Mouse (Mus musculus) liver, embryonic 14.5 days (tissue): ENCODE measurements at regions not wholly inside any gene's neighbourhood (a gene's known extent, or its start where the extent isn't known, plus 50 kb on each side); places are given as distances from the start of the nearest gene placed in this dataset.

ENCODE experiments used
- ATAC-seq: fragments of 200-750 bp; cut with Nextera tagmentation; 2 replicates; pipeline ENCODE4 v1.8.0; 2017; ENCODE audit warnings: moderate number of reproducible peaks, mild to moderate bottlenecking, moderate library complexity; ENCODE audit not compliant: insufficient read depth
- DNase-seq, 3 experiments: peaks; one replicate each; pipeline ENCODE4 v3.0.0-alpha.2; 2012 to 2013; ENCODE audit warnings: low read depth in 3 of 3, low spot score in 3 of 3
- H3K27ac ChIP-seq: fragments of 300-500 bp; sonication (generic); 2 replicates; pipeline ENCODE4 v1.5.1; 2014; ENCODE audit warnings: moderate library complexity, mild to moderate bottlenecking, control low read depth, inconsistent platforms
- H3K27me3 ChIP-seq: fragments of 300-500 bp; sonication (generic); 2 replicates; pipeline ENCODE4 v1.6.1; 2014; ENCODE audit warnings: mild to moderate bottlenecking, low read length, moderate library complexity; ENCODE audit not compliant: control insufficient read depth, insufficient read depth
- H3K36me3 ChIP-seq: fragments of 300-500 bp; sonication (generic); replicated peaks from 2 replicates; pipeline ENCODE4 v1.6.1; 2014; ENCODE audit warnings: low read depth; ENCODE audit not compliant: control insufficient read depth, insufficient read depth
- H3K4me1 ChIP-seq, 2 experiments: fragments of 200-500 bp in 1 of 2; fragments of 300-500 bp in 1 of 2; sonication (generic) in 1 of 2; replicated peaks; 2 replicates each; pipeline ENCODE4 v1.6.1; 2012 to 2014; ENCODE audit warnings: antibody characterized with exemption in 1 of 2, inconsistent platforms in 1 of 2, low read length in 1 of 2; ENCODE audit not compliant: control insufficient read depth in 2 of 2, insufficient read depth in 2 of 2
- H3K4me2 ChIP-seq: fragments of 300-500 bp; sonication (generic); 2 replicates; pipeline ENCODE4 v1.6.1; 2014; ENCODE audit warnings: low read depth, mild to moderate bottlenecking, control low read depth, moderate library complexity
- H3K4me3 ChIP-seq, 2 experiments: fragments of 200-500 bp in 1 of 2; fragments of 300-500 bp in 1 of 2; sonication (generic) in 1 of 2; 2 replicates each; pipeline ENCODE4 v1.5.1; 2012 to 2014; ENCODE audit warnings: low read depth in 2 of 2, low read length in 2 of 2, mild to moderate bottlenecking in 2 of 2, control low read depth in 1 of 2, inconsistent platforms in 1 of 2, moderate library complexity in 1 of 2; ENCODE audit not compliant: insufficient read depth in 1 of 2
- H3K9ac ChIP-seq: fragments of 300-500 bp; sonication (generic); replicated peaks from 2 replicates; pipeline ENCODE4 v1.6.1; 2014; ENCODE audit warnings: mild to moderate bottlenecking, control low read depth, moderate library complexity
- H3K9me3 ChIP-seq: fragments of 300-500 bp; sonication (generic); 2 replicates; pipeline ENCODE4 v1.6.1; 2016; ENCODE audit warnings: low read length, mixed read lengths; ENCODE audit not compliant: control insufficient read depth
- CTCF ChIP-seq: IDR thresholded peaks from 2 replicates; pipeline ENCODE4 v1.5.1; 2016; ENCODE audit warnings: antibody characterized with exemption, low read depth, control low read depth
- EP300 ChIP-seq: IDR thresholded peaks from 2 replicates; pipeline ENCODE4 v1.6.1; 2016; ENCODE audit warnings: antibody characterized with exemption, low read depth
- WGBS: fragments of 180-500 bp; shearing (Covaris S2); extraction: QIAGEN DNeasy Blood & Tissue Kit; methylation state at CpG from one replicate; pipeline ENCODE4 v1.1.7; 2014; ENCODE audit not compliant: insufficient replicate concordance; 5-methylcytosine and 5-hydroxymethylcytosine counted together

DNA sequence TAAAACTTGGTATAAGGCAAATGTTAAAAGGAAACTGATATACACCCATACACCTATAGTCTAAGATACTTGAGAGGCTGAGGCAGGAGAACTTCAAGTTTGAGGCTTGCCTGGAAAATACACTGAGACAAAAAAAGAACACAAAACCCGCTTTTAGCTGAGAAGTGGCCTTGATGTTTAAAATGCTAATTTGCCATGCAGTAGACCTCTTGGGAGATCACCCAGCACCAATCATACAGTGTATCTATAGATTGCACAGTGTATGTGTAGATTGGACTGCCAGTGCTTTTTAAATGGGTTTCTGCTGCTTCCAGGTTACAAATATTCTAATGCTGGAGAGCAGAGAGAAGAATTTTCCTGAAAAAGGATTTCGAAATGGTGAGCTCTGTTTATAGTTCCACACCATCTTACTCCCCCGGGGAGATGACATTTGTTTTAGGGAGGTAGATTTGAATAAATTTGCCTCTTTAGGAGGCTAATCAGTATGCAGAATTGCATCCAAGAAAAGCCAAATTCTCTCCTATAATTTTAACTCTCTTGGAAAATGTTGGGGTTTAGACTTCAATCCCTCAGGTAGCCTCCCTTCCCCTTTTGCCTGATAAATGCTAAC is 194.0 kb downstream of the Otol1 start:
- DNase-seq, result no peak
- TF ChIP-seq EP300 (no peak), CTCF (no peak)

GRCm38 (mm10) chr3:70215195-70215594 is 207.8 kb downstream of the Otol1 start:
- Histone ChIP-seq H3K27me3 (no peaks in the 10 kb centered on the region), H3K27ac (no peak overlapping the region), H3K4me1 (no peaks in the 10 kb centered on the region), H3K4me2 (no peak overlapping the region), H3K9ac (no peak overlapping the region), H3K36me3 (no peaks in the 10 kb centered on the region), H3K9me3 (no peaks in the 10 kb centered on the region), H3K4me3 (no peak overlapping the region)
- no peak for ATAC-seq
- TF ChIP-seq EP300 (no peak), CTCF (no peak)
- 67% methylated on average over 3 of the region's 3 CpGs for WGBS
- DNase-seq, result no peak

More for the DNA sequence above, 194.0 kb downstream of the Otol1 start:
- Histone ChIP-seq H3K9ac (no peak overlapping the region), H3K4me1 (no peaks in the 10 kb centered on the region), H3K4me3 (no peak overlapping the region), H3K27me3 (no peaks in the 10 kb centered on the region), H3K36me3 (no peaks in the 10 kb centered on the region), H3K9me3 (no peaks in the 10 kb centered on the region), H3K27ac (no peak overlapping the region), H3K4me2 (no peak overlapping the region)
- 55% methylated on average over 3 of the region's 3 CpGs for WGBS
- no peak for ATAC-seq

DNA sequence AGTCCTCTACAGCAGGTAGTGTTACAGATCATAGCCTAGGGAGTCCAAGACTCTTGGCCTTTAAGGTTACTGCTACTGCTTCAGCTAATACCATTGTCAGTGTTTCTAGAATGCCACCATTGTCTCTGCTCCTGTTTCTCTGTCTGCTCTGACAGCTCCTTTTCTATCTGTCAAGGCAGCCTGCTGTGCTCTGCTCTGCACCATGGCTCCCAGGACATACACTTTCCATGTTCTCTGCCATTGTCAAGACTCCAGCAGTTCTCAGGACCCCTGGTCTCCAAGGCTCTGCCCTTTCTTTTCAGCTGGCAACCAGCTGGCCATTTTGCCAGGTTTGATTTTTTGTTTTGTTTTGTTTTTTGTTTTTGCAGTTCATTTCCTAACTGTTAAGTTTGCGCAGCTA is 208.7 kb downstream of the Otol1 start:
- no peak for DNase-seq
- ATAC-seq, result no peak
- Histone ChIP-seq H3K9me3 (no peaks in the 10 kb centered on the region), H3K36me3 (no peaks in the 10 kb centered on the region), H3K4me2 (no peak overlapping the region), H3K27me3 (no peaks in the 10 kb centered on the region), H3K4me1 (no peaks in the 10 kb centered on the region), H3K27ac (no peak overlapping the region), H3K9ac (no peak overlapping the region), H3K4me3 (no peak overlapping the region)
- TF ChIP-seq EP300, result no peak
- no peak for TF ChIP-seq CTCF
- WGBS, result 70% methylated on average over 1 of the region's 1 CpGs

DNA sequence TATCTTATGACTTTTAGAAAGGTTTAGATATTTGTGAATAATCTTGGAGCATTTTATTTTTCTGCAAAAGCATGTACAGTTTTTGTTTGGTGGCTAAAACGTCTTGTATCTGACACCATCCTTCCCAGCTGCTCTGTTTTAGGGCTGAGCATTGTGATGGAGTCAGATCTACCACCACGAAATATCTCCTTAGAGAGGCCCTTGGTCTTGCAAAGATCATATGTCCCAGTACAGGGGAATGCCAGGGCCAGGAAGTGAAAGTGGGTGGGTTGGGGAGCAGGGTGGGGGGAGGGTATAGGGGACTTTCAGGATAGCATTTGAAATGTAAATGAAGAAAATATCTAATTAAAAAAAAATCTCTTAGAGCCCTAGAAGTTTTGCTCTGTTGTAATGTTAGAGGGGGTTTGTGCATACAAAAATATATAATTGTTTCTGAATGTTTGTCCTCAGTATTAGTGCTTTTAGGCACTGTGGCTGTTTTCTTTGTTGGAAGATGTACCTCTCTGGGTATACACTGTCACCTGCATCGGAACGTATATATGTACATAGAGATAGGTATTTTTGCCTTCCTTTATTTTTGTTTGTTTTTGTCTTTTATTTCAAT is 211.4 kb downstream of the Otol1 start:
- DNase-seq (no peak), ATAC-seq (no peak)
- WGBS, result 60% methylated on average over 4 of the region's 4 CpGs
- H3K4me3 ChIP-seq, result no peak overlapping the region
- H3K27ac ChIP-seq, result no peak overlapping the region
- no peak overlapping the region for H3K4me2 ChIP-seq
- no peaks in the 10 kb centered on the region for H3K36me3 ChIP-seq
- H3K27me3 ChIP-seq, result no peaks in the 10 kb centered on the region
- H3K9me3 ChIP-seq, result no peaks in the 10 kb centered on the region
- TF ChIP-seq EP300 (no peak), CTCF (no peak)
- no peak overlapping the region for H3K9ac ChIP-seq
- H3K4me1 ChIP-seq, result no peaks in the 10 kb centered on the region

DNA sequence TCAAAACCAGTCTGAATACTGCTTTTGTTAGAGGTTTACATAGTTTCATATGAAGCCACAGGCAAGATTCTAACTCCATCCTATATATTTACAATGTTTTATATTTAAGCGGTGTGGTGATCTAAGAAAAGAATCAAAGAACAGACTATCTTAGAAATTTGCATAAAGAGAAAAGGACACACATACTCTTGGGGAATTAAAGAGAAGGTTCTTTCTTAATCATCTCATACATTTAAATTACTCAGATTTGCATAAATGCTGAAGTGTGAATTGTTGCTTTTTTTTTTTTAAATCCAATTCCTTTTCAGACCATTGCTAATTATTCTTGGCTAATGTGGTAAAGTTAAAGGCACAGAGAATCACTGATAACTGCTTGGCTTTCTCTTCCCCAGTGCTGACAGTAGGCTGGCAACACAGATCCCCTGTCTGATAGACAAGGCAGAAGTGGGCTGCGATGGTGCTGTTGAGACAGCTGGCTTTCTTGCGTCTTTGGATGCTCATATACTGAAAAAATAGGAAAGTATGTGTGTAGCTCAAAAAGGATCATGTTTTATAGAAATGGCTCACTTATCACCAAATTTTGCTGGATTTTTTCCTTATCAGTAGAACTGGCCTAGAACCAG is 216.1 kb downstream of the Otol1 start:
- H3K4me2 ChIP-seq, result no peak overlapping the region
- DNase-seq, result no peak
- H3K4me3 ChIP-seq, result no peak overlapping the region
- ATAC-seq, result no peak
- WGBS, result 65% methylated on average over 3 of the region's 3 CpGs
- TF ChIP-seq EP300, result no peak
- TF ChIP-seq CTCF, result no peak
- H3K9me3 ChIP-seq, result no peaks in the 10 kb centered on the region
- H3K36me3 ChIP-seq, result no peaks in the 10 kb centered on the region
- no peaks in the 10 kb centered on the region for H3K4me1 ChIP-seq
- no peaks in the 10 kb centered on the region for H3K27me3 ChIP-seq
- no peak overlapping the region for H3K9ac ChIP-seq
- no peak overlapping the region for H3K27ac ChIP-seq
